Mouse (Mus musculus): ENCODE results near the gene Dnaaf5.

DNA sequence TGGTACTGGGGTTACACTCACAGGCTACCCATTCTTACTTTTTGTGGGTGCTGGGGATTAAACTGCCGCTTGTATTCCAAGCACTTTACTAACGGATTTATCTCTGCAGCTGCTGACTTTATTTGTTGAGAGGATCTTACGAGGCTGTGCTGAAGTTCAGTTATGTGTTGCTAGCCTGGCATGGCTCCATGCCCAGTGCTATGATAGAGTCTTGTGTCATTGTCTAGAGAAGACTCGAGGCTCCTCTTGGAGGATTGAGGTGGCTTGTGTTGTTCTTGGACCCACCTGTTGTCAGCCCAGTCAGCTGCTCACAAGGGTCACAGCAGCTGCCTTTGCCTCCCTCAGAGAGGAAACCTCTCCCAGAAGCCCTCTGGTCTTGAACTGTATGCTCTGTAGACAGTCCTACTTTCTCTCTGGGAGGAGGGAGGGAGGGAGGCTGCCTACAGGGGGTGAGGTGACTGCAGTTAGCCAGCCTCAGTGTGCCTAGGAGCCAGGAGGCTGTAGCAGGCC is 70.0 kb downstream of the Dnaaf5 start:
- no peak for TF ChIP-seq CTCF (IDR thresholded peaks at IDR 0.05; ENCODE audit: borderline replicate concordance, extremely low read depth, insufficient read depth, insufficient read length)
- TF ChIP-seq POLR2A (IDR thresholded peaks at IDR 0.05; ENCODE audit: borderline replicate concordance, extremely low read depth, insufficient read depth, insufficient read length, poor library complexity, severe bottlenecking): no peak
